Mouse (Mus musculus): ENCODE data around the gene Grik2. TPM values are rescaled to one million over a fixed set of nuclear protein-coding genes. Genes with fewer than 3 reads are reported as not detected.

The Grik2 gene
- not detected for polyA plus RNA-seq (2017; shearing (Covaris generic))

DNA sequence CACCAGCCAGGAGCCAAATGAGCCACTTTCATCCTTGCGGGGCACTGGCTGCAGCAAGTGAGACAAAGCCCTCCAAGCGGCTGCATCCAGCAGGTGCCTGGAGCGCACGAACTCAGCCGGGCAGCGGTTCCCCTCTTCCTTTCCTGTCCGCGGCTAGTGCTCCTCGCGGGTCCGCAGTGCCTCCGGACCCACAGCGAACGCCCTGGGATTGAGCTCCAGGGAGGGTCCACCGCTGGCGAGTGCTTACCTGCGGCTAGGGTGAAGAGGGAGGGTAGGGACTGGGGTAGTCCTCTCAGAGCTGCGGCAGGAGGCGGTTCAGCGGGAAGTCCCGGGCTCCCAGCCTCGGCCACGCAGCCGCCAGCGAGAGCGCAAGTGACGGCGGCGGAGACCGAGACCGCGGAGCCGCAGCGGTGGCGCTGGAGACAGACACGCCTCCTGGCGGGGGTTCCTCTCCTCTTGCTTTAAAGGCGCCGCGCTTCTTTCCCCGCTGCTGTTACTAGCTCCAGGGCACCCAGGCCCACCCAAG, at the start of gene Grik2:
Grik2 (minus strand) TSS at position 386 of the 526 bp plus-strand sequence.

All from inflammation-experienced regulatory T-cells, adult 16 weeks (primary cell).